Mouse (Mus musculus) CH12.LX (cell line): ENCODE results near the gene Ccdc162.

Experiments
- CHD2 ChIP-seq: IDR thresholded peaks from 2 replicates; pipeline ENCODE4 v1.6.1; 2011; ENCODE audit warnings: low read length, improper control_type of control experiment
- CTCF ChIP-seq, 2 experiments: IDR thresholded peaks in 1 of 2; conservative IDR thresholded peaks in 1 of 2; 2 replicates each; pipeline ENCODE4 v1.5.1; 2011 to 2012; ENCODE audit warnings: low read depth in 2 of 2, low read length in 2 of 2, improper control_type of control experiment in 1 of 2, inconsistent platforms in 1 of 2, mild to moderate bottlenecking in 1 of 2, moderate library complexity in 1 of 2
- E2F4 ChIP-seq: IDR thresholded peaks from 2 replicates; pipeline ENCODE4 v1.6.1; 2011; ENCODE audit warnings: low read depth, low read length, improper control_type of control experiment; ENCODE audit not compliant: insufficient replicate concordance
- HCFC1 ChIP-seq: IDR thresholded peaks from 2 replicates; pipeline ENCODE4 v1.6.1; 2012; ENCODE audit warnings: low read depth, mild to moderate bottlenecking, inconsistent platforms, low read length, improper control_type of control experiment
- JUND ChIP-seq: conservative IDR thresholded peaks from 2 replicates; pipeline ENCODE4 v1.6.1; 2011; ENCODE audit warnings: low read depth, low read length, improper control_type of control experiment
- MAZ ChIP-seq: IDR thresholded peaks from 2 replicates; pipeline ENCODE4 v1.6.1; 2012; ENCODE audit warnings: low read depth, mild to moderate bottlenecking, inconsistent platforms, low read length, improper control_type of control experiment, moderate library complexity
- NELFE ChIP-seq: IDR thresholded peaks from 2 replicates; pipeline ENCODE4 v1.6.1; 2011; ENCODE audit warnings: low read depth, low read length, improper control_type of control experiment
- POLR2A ChIP-seq: IDR thresholded peaks from 2 replicates; pipeline ENCODE4 v1.6.1; 2011; ENCODE audit warnings: low read depth, mild to moderate bottlenecking, improper control_type of control experiment, low read length
- RAD21 ChIP-seq: IDR thresholded peaks from 2 replicates; pipeline ENCODE4 v1.6.1; 2011; ENCODE audit warnings: low read depth, mild to moderate bottlenecking, low read length, improper control_type of control experiment, moderate library complexity
- UBTF ChIP-seq: IDR thresholded peaks from 2 replicates; pipeline ENCODE4 v1.6.1; 2012; ENCODE audit warnings: low read depth, mild to moderate bottlenecking, inconsistent platforms, low read length, improper control_type of control experiment, moderate library complexity
- USF1 ChIP-seq: IDR thresholded peaks from 2 replicates; pipeline ENCODE4 v1.6.1; 2014; ENCODE audit warnings: low read depth, mild to moderate bottlenecking, inconsistent platforms, low read length, improper control_type of control experiment
- ZKSCAN1 ChIP-seq: IDR thresholded peaks from 2 replicates; pipeline ENCODE4 v1.6.1; 2012; ENCODE audit warnings: low read depth, inconsistent platforms, low read length, improper control_type of control experiment, borderline replicate concordance

DNA sequence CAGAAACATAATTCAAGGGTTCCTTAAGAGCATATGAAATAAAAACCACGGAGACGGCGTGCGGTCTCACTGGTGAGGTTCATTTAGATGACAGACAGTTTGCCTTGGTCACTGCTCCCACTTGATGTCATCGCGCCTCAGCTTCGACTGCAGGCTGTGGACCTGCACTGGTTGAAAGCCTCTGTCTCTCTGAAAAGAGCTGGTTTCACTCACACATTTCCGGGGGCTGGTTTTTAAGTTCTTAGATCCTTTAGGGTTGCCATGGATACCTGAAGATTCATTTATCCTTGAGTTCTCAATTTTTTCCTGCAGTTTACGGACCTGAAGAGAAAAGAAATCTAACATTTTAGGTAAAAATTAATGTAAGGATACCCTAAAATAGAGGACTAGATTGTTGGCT is 3.2 kb upstream of the Ccdc162 start:
- TF ChIP-seq POLR2A (no peak), CHD2 (no peak), CTCF (conservative IDR thresholded peaks at IDR 0.05 in 1 of 2, IDR thresholded peaks at IDR 0.05 in 1 of 2; ENCODE audit: low read depth in 2 of 2, low read length in 2 of 2) (no peak), MAZ (no peak), ZKSCAN1 (no peak), USF1 (no peak), NELFE (no peak), E2F4 (no peak), UBTF (no peak), HCFC1 (no peak), RAD21 (no peak), JUND (no peak)
